Mouse (Mus musculus) liver, embryonic 18 days (tissue): ENCODE data around the gene Asf1b. TPM values are rescaled to one million over a fixed set of nuclear protein-coding genes. Genes with fewer than 3 reads are reported as not detected.

Source experiments
- polyA plus RNA-seq: library from polyadenylated mRNA; depleted of rRNA; stranded (reverse); fragments of >200 nt; gene quantifications from 2 replicates; pipeline ENCODE4 v1.2.3, GENCODE M21; 2012; rRNA removed

Asf1b gene
- 49.1 and 54.0 TPM in 2 replicates for polyA plus RNA-seq

DNA sequence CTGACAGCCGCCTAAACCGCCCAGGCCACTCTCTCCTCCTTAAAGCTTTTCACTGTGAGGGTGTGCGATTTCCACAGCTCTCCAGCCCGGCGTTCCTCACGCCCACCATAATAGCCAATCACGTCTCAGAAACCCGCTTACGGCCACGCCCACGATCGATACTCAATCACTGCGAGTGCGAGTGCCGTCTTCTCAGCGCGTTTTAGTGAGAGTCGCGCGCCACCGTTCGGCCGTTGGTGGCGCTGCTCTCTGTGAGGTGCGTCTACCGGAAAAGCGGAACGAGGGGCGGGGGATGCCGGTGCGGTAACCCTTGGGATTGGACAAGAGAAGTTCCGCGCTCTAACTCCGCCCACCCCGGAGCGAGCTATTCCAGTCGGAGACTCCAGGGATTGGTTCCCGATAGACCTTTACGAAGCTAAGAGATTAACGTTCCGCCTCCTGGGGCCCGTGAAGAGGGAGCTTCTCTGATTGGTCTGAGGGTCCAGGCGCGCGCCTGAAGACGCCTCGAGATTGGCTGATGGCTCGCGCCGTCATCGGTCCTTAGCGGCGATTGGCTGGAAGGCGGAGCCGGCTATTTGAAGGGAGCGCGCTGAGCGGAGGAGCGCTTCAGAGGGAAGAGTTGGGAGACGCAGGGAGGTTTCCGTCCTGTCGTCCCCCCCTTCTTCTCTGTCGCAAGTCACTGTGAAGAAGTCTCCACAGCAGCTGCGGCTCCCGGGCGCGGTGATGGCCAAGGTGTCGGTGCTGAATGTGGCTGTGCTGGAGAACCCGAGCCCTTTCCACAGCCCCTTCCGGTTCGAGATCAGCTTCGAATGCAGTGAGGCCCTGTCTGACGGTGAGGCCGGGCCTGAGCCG lies at the start of gene Asf1b, which contains the start of gene Gm10644:
Gene Asf1b, plus strand, starts transcription at position 402 of the 852 bp plus-strand sequence.
Gene Gm10644, minus strand, starts transcription at position 100 of the 852 bp plus-strand sequence.

DNA sequence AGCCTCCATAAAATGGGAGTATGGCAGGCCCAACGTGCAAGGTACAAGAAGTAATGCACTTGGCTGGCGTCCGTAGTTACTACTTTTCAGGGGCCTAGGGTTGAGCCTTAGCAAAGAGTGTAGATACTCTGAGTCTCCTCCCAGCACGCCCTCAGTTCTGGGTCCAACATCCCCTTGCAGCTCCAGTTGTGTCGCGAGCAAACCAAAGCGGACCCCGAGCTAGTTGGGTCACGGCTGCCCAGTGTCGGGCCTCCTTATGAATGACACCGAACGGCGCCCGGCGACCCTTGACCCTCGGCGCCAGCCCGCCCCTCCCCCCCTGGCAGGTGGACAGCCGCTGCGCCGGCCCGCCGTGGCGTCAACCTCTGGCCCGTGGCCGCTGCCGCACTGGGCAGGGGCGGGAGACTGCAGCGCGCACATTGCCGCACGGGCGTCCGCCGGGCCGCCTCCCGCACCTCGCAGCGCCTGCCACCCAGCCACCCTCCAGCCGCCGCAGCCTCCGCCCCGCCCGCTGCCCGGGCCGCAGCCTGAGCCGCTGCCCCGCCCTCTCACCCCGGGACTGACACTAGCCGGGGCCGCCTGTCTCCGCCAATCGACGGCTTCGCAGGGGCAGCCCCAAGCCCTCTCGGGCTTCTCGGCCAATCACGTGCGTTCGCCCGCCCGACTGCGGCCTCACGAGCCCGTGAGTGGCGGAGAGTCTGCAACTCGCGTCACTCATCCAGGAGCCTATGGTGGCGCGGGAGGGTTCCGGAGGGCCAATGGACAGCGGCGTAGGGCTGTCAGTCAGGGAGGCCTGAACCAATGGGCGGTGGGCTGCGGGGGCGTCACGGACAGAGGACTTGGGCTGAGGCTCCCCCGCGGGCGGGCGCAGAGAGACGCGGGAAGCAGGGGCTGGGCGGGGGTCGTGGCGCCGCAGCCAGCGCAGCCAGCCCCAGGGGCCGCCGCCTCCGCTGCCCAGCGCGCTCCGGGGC lies 17.1 kb downstream of the Asf1b start, which contains the start of gene Prkaca:
Gene Prkaca, plus strand, starts transcription at position 844 of the 971 bp plus-strand sequence.

DNA sequence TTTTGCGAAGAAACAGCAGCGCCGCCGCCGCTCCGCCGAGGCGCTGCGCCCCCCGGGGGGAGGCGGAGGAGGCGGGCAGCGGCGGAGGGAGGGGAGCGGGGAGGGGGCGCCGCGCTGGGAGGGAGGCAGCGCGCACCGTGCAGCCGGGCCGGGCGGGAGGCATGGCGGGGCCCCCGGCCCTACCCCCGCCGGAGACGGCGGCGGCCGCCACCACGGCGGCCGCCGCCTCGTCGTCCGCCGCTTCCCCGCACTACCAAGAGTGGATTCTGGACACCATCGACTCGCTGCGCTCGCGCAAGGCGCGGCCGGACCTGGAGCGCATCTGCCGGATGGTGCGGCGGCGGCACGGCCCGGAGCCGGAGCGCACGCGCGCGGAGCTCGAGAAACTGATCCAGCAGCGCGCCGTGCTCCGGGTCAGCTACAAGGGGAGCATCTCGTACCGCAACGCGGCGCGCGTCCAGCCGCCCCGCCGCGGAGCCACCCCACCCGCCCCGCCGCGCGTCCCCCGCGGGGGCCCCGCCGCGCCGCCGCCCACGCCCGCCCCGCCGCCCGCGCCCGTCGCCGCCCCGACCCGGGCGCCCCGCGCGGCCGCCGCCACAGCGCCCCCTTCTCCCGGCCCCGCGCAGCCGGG lies 42.3 kb downstream of the Asf1b start, which contains the start of gene Samd1:
Gene Samd1, plus strand, starts transcription at position 162 of the 631 bp plus-strand sequence.

DNA sequence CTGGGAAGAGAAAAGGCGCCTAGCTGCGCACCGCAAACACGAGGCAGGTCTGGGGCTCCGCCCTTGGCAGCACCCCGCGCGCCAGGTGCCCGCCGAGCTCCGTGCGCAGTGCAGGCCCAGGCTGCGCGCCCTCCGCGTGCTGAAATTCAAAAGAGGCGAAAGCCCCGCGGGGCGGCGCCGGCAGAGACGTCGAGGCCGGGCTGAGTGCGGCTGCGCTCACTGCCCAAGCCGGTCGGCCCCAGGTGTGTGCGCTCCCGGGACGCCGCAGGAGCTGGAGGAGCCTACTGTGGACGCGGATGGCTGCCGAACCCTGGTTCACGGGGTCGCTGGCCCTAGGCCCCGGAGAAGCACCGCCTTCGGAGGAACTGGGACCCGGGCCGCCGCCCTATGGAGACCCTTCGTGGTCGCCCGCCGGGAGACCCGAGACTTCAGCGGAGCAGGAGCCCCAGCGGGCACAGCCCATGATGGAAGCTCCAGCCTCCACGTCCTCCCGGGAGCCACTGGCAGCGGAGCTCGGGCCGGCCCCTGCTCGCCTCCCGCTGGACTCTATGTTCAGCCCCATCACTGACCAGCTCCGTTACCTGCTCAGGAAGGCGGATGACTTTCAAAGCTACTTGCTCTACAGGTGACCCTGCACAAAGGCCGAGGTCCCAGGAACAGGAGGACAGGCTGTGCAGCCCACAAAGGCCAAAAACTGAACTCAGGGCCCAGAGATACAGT lies 46.1 kb downstream of the Asf1b start, which contains the start of gene 1700067K01Rik:
Gene 1700067K01Rik, plus strand, starts transcription at position 222 of the 720 bp plus-strand sequence.

DNA sequence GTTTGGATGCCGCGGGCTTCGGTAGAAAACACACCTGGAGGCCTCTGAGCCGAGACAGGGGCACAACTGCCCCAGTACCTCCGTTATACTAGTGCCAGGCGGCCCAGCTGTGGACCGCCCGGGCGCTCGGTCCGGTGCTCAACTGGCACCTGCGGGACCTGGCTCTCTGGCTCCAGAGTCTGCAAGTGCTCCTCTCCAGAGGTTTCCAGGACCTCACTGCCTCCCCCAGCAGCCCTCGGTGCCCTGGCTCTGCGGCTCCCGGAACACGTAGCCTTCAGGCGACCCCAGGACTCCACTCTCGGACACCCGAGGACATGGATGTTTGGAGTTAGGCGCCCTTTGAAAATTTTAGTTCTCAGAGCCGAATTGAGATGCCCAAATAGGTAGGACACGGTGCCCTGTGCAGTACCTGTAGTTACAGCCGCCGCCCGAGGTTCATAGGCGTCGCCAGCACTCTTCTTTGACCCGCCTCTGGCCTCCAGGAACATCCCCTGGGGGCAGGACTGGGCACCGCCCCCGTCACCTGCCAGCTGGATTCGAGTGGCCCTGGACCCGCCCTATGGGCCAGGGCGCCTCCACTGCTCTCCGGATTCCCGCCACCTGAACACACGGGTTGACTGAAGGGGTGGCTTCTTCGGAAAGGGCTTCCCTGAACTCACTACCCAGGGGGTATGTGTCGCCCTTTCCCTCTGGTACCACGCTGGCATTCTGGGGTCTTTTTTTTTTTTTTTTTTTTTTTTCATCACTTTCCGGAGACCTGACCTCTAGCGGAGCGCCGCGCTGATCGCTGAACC lies 56.6 kb downstream of the Asf1b start, which contains the start of gene 2210011C24Rik:
Gene 2210011C24Rik, minus strand, starts transcription at position 467 of the 794 bp plus-strand sequence.

Other genes with a start within 250 kb of the Asf1b start
- gene Ddx39, start 240.3 kb upstream of the Asf1b start, polyA plus RNA-seq: 52.9 and 53.6 TPM in 2 replicates
- gene Adgre5, start 214.2 kb upstream of the Asf1b start, polyA plus RNA-seq: 23.1 and 25.2 TPM in 2 replicates
- gene Adgrl1, start 55.4 kb upstream of the Asf1b start, polyA plus RNA-seq: 2.6 and 2.9 TPM in 2 replicates
- 0.78 and 0.85 TPM in 2 replicates for gene Gm10644, start 302 bp upstream of the Asf1b start, polyA plus RNA-seq
- 20.6 and 20.7 TPM in 2 replicates for gene Prkaca, start 17.5 kb downstream of the Asf1b start, polyA plus RNA-seq
- 19.9 and 21.8 TPM in 2 replicates for gene Samd1, start 42.2 kb downstream of the Asf1b start, polyA plus RNA-seq
- 0.16 and 0.17 TPM in 2 replicates for gene 1700067K01Rik, start 46.0 kb downstream of the Asf1b start, polyA plus RNA-seq
- gene 2210011C24Rik, start 56.7 kb downstream of the Asf1b start, polyA plus RNA-seq: 0.08 TPM in 1 of 2 replicates, not detected in the other
- gene Palm3, start 66.0 kb downstream of the Asf1b start, polyA plus RNA-seq: 0.03 and 0.05 TPM in 2 replicates
- 1.2 and 1.4 TPM in 2 replicates for gene Il27ra, start 87.1 kb downstream of the Asf1b start, polyA plus RNA-seq
- 0.12 TPM in 1 of 2 replicates, not detected in the other for gene Rln3, start 89.5 kb downstream of the Asf1b start, polyA plus RNA-seq
- gene Gm10643, start 109.6 kb downstream of the Asf1b start, polyA plus RNA-seq: 0.59 and 0.63 TPM in 2 replicates
- 3.3 and 4.7 TPM in 2 replicates for gene Rfx1, start 111.3 kb downstream of the Asf1b start, polyA plus RNA-seq
- gene Dcaf15, start 149.3 kb downstream of the Asf1b start, polyA plus RNA-seq: 11.4 and 12.4 TPM in 2 replicates
- 0.03 and 0.05 TPM in 2 replicates for gene Podnl1, start 170.5 kb downstream of the Asf1b start, polyA plus RNA-seq
- 3.7 and 4.4 TPM in 2 replicates for gene Cc2d1a, start 192.4 kb downstream of the Asf1b start, polyA plus RNA-seq
- 0.18 and 0.24 TPM in 2 replicates for gene 4930432K21Rik, start 192.5 kb downstream of the Asf1b start, polyA plus RNA-seq
- 0.13 and 0.16 TPM in 2 replicates for gene Nanos3, start 229.7 kb downstream of the Asf1b start, polyA plus RNA-seq